Mouse (Mus musculus): Measurements from ENCODE around the gene Zbtb6. TPM values are rescaled to one million over a fixed set of nuclear protein-coding genes. Genes with fewer than 3 reads are reported as not detected.

Gene Zbtb6
- polyA plus RNA-seq, 1 experiment: 0.71 TPM

GRCm38 (mm10) chr2:37466266-37466665 is 23.3 kb upstream of the Zbtb6 start:
- Histone ChIP-seq H3K4me3 (ENCODE audit: low read depth, low read length) (no peak overlapping the region), H3K4me1 (ENCODE audit: control insufficient read depth, insufficient read depth, insufficient read length, low read length) (no peaks in the 10 kb centered on the region), H3K27ac (ENCODE audit: insufficient read depth, low read depth, low read length) (no peak overlapping the region), H3K27me3 (ENCODE audit: control insufficient read depth, insufficient read depth, low read length) (no peaks in the 10 kb centered on the region), H3K36me3 (ENCODE audit: control insufficient read depth, insufficient read depth, low read length) (peaks cover 8% of the 10 kb centered on the region)
- WGBS: 46% methylated on average over 4 of the region's 4 CpGs
- TF ChIP-seq CTCF (IDR thresholded peaks at IDR 0.05; ENCODE audit: extremely low read depth, insufficient read length, insufficient replicate concordance, low read depth, low read length) (no peak), POLR2A (IDR thresholded peaks at IDR 0.05; ENCODE audit: low read depth, low read length) (no peak)

- H3K4me1 ChIP-seq (ENCODE audit: control insufficient read depth, insufficient read depth, insufficient read length, low read length): no peaks in the 10 kb centered on the region
- 97% methylated on average over 4 of the region's 4 CpGs for WGBS
- H3K27me3 ChIP-seq (ENCODE audit: control insufficient read depth, insufficient read depth, low read length): no peaks in the 10 kb centered on the region
- no peak for TF ChIP-seq CTCF (IDR thresholded peaks at IDR 0.05; ENCODE audit: extremely low read depth, insufficient read length, insufficient replicate concordance, low read depth, low read length)
- TF ChIP-seq POLR2A (IDR thresholded peaks at IDR 0.05; ENCODE audit: low read depth, low read length): no peak
- no peaks in the 10 kb centered on the region for H3K36me3 ChIP-seq (ENCODE audit: control insufficient read depth, insufficient read depth, low read length)
- H3K4me3 ChIP-seq (ENCODE audit: low read depth, low read length): no peak overlapping the region
- H3K27ac ChIP-seq (ENCODE audit: insufficient read depth, low read depth, low read length): no peak overlapping the region
Observed at GRCm38 (mm10) chr2:37460707-37461106, 17.7 kb upstream of the Zbtb6 start.

- TF ChIP-seq CTCF (IDR thresholded peaks at IDR 0.05; ENCODE audit: extremely low read depth, insufficient read length, insufficient replicate concordance, low read depth, low read length): no peak
- no peak for TF ChIP-seq POLR2A (IDR thresholded peaks at IDR 0.05; ENCODE audit: low read depth, low read length)
- peaks cover 2% of the 10 kb centered on the region; the same call in 1 of the 2 replicates for H3K4me1 ChIP-seq (ENCODE audit: control insufficient read depth, insufficient read depth, insufficient read length, low read length)
- peak overlapping the region; percentile 96 for H3K4me3 ChIP-seq (ENCODE audit: low read depth, low read length)
- no peaks in the 10 kb centered on the region for H3K36me3 ChIP-seq (ENCODE audit: control insufficient read depth, insufficient read depth, low read length)
- H3K27me3 ChIP-seq (ENCODE audit: control insufficient read depth, insufficient read depth, low read length): no peaks in the 10 kb centered on the region
- no peak overlapping the region for H3K27ac ChIP-seq (ENCODE audit: insufficient read depth, low read depth, low read length)
- WGBS: 0% methylated on average over 23 of the region's 24 CpGs
Observed at GRCm38 (mm10) chr2:37452376-37452760, 9.4 kb upstream of the Zbtb6 start.

GRCm38 (mm10) chr2:37451667-37452375 is 8.8 kb upstream of the Zbtb6 start:
- Histone ChIP-seq H3K27me3 (ENCODE audit: control insufficient read depth, insufficient read depth, low read length) (no peaks in the 10 kb centered on the region), H3K27ac (ENCODE audit: insufficient read depth, low read depth, low read length) (peak overlapping the region; percentile 38), H3K4me3 (ENCODE audit: low read depth, low read length) (peak overlapping the region; percentile 96), H3K36me3 (ENCODE audit: control insufficient read depth, insufficient read depth, low read length) (no peaks in the 10 kb centered on the region), H3K4me1 (ENCODE audit: control insufficient read depth, insufficient read depth, insufficient read length, low read length) (peaks cover 2% of the 10 kb centered on the region; the same call in 1 of the 2 replicates)
- TF ChIP-seq POLR2A (IDR thresholded peaks at IDR 0.05; ENCODE audit: low read depth, low read length) (peak; percentile 83; the same call in 1 of the 2 replicates), CTCF (IDR thresholded peaks at IDR 0.05; ENCODE audit: extremely low read depth, insufficient read length, insufficient replicate concordance, low read depth, low read length) (no peak)
- 5% methylated on average over 44 of the region's 44 CpGs for WGBS

- H3K4me3 ChIP-seq (ENCODE audit: low read depth, low read length): peak overlapping the region; percentile 30; the same call in 1 of the 2 replicates
- TF ChIP-seq POLR2A (IDR thresholded peaks at IDR 0.05; ENCODE audit: low read depth, low read length) (no peak), CTCF (IDR thresholded peaks at IDR 0.05; ENCODE audit: extremely low read depth, insufficient read length, insufficient replicate concordance, low read depth, low read length) (no peak)
- WGBS: 20% methylated on average over 7 of the region's 7 CpGs
- H3K4me1 ChIP-seq (ENCODE audit: control insufficient read depth, insufficient read depth, insufficient read length, low read length): peaks cover 2% of the 10 kb centered on the region; the same call in 1 of the 2 replicates
- peak overlapping the region; percentile 81 for H3K27ac ChIP-seq (ENCODE audit: insufficient read depth, low read depth, low read length)
- H3K27me3 ChIP-seq (ENCODE audit: control insufficient read depth, insufficient read depth, low read length): no peaks in the 10 kb centered on the region
- peaks cover 18% of the 10 kb centered on the region for H3K36me3 ChIP-seq (ENCODE audit: control insufficient read depth, insufficient read depth, low read length)
Observed at GRCm38 (mm10) chr2:37431609-37432008, 11.4 kb downstream of the Zbtb6 start.

GRCm38 (mm10) chr2:37430593-37431464 is 12.1 kb downstream of the Zbtb6 start:
- Histone ChIP-seq H3K4me1 (ENCODE audit: control insufficient read depth, insufficient read depth, insufficient read length, low read length) (peaks cover 2% of the 10 kb centered on the region; the same call in 1 of the 2 replicates), H3K36me3 (ENCODE audit: control insufficient read depth, insufficient read depth, low read length) (peaks cover 15% of the 10 kb centered on the region), H3K4me3 (ENCODE audit: low read depth, low read length) (peak overlapping the region; percentile 82), H3K27me3 (ENCODE audit: control insufficient read depth, insufficient read depth, low read length) (no peaks in the 10 kb centered on the region), H3K27ac (ENCODE audit: insufficient read depth, low read depth, low read length) (peak overlapping the region; percentile 91)
- TF ChIP-seq CTCF (IDR thresholded peaks at IDR 0.05; ENCODE audit: extremely low read depth, insufficient read length, insufficient replicate concordance, low read depth, low read length): no peak
- TF ChIP-seq POLR2A (IDR thresholded peaks at IDR 0.05; ENCODE audit: low read depth, low read length): peak; percentile 54; the same call in 1 of the 2 replicates
- under 1% methylated on average over 38 of the region's 38 CpGs for WGBS

- 44% methylated on average over 3 of the region's 3 CpGs for WGBS
- H3K27ac ChIP-seq (ENCODE audit: insufficient read depth, low read depth, low read length): no peak overlapping the region
- peaks cover 7% of the 10 kb centered on the region for H3K36me3 ChIP-seq (ENCODE audit: control insufficient read depth, insufficient read depth, low read length)
- H3K4me3 ChIP-seq (ENCODE audit: low read depth, low read length): no peak overlapping the region
- TF ChIP-seq POLR2A (IDR thresholded peaks at IDR 0.05; ENCODE audit: low read depth, low read length): no peak
- no peak for TF ChIP-seq CTCF (IDR thresholded peaks at IDR 0.05; ENCODE audit: extremely low read depth, insufficient read length, insufficient replicate concordance, low read depth, low read length)
- no peaks in the 10 kb centered on the region for H3K4me1 ChIP-seq (ENCODE audit: control insufficient read depth, insufficient read depth, insufficient read length, low read length)
- no peaks in the 10 kb centered on the region for H3K27me3 ChIP-seq (ENCODE audit: control insufficient read depth, insufficient read depth, low read length)
Observed at GRCm38 (mm10) chr2:37423671-37424070, 19.3 kb downstream of the Zbtb6 start.

Data from small intestine, adult 2 months (tissue).